Mouse (Mus musculus): ENCODE data around the gene Slc35f4. TPM values are rescaled to one million over a fixed set of nuclear protein-coding genes. Genes with fewer than 3 reads are reported as not detected.

Slc35f4 gene
- polyA plus RNA-seq (2015; fragmentation: Illumina TruSeq; extraction: RNeasy Lipid Tissue Mini Kit (QIAGEN cat#74804); ENCODE audit: insufficient read depth, low replicate concordance) = not detected

GRCm38 (mm10) chr14:49525931-49526291 lies at the start of gene Slc35f4:
Slc35f4 (minus strand) TSS chr14:49526046.

